Mouse (Mus musculus): ENCODE results near the gene Rassf3.

DNA sequence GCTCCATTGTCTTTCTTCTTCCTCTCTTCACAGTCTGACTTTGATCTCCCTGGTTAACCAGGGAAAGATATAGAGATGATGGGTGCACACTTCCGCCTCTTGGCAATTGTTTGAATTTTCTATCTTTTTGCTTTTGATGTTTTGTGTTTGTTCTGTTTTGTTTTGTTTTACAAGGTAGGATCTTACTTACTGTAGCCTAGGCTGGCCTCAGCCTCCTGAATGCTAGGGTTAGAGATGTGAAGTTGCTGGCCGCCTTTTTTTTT is 17.9 kb upstream of the Rassf3 start:
- no peak for TF ChIP-seq CTCF (IDR thresholded peaks at IDR 0.05; ENCODE audit: low read depth, low read length)
- TF ChIP-seq POLR2A (IDR thresholded peaks at IDR 0.05; ENCODE audit: extremely low read depth, insufficient read depth, low read length), result no peak
